Mouse (Mus musculus): ENCODE data around the gene Hmgb1. TPM values are rescaled to one million over a fixed set of nuclear protein-coding genes. Genes with fewer than 3 reads are reported as not detected.
A peak's percentile ranks its signal among the peaks of the same experiment; 100 is the strongest.

The Hmgb1 gene
- 18.9 and 21.6 TPM in 2 replicates for polyA plus RNA-seq (2012; rRNA removed)

GRCm38 (mm10) chr5:149184104-149184843 lies at the start of gene Hmgb1, which contains the start of gene Uspl1:
Gene Hmgb1 (minus strand): TSS chr5:149184489.
Gene Uspl1 (plus strand): TSS chr5:149184350.
- DNase-seq (ENCODE audit: low read depth in 1 of 2, low spot score in 2 of 2) = peak; percentile 96 to 97
- under 1% methylated on average over 58 of the region's 59 CpGs for WGBS
- peaks cover 2% of the 10 kb centered on the region; the same call in 1 of the 2 replicates for H3K4me1 ChIP-seq (ENCODE audit: control insufficient read depth, insufficient read depth, insufficient read length)
- H3K27ac ChIP-seq (ENCODE audit: insufficient read depth, low read length) = peak within 1 kb of the TSS; percentile 96
- no peaks in the 10 kb centered on the region for H3K27me3 ChIP-seq (ENCODE audit: control insufficient read depth, insufficient read depth, low read length)
- peaks cover 5% of the 10 kb centered on the region; the same call in 1 of the 2 replicates for H3K36me3 ChIP-seq (ENCODE audit: control insufficient read depth, insufficient read depth, low read length)
- H3K4me3 ChIP-seq (ENCODE audit: extremely low read depth, insufficient read depth, insufficient read length) = peak within 1 kb of the TSS; percentile 84
- TF ChIP-seq POLR2A (IDR thresholded peaks at IDR 0.05; ENCODE audit: low read depth, low read length) = peak; percentile 99
- TF ChIP-seq CTCF (IDR thresholded peaks at IDR 0.05; ENCODE audit: extremely low read depth, insufficient read depth, insufficient read length, insufficient replicate concordance) = no peak

GRCm38 (mm10) chr5:149229619-149230339 lies 45.5 kb upstream of the Hmgb1 start:
- DNase-seq (ENCODE audit: low read depth in 1 of 2, low spot score in 2 of 2) = no peak
- H3K36me3 ChIP-seq (ENCODE audit: control insufficient read depth, insufficient read depth, low read length) = no peaks in the 10 kb centered on the region
- peak overlapping the region; percentile 77; the same call in 1 of the 2 replicates for H3K4me3 ChIP-seq (ENCODE audit: extremely low read depth, insufficient read depth, insufficient read length)
- H3K27me3 ChIP-seq (ENCODE audit: control insufficient read depth, insufficient read depth, low read length) = no peaks in the 10 kb centered on the region
- no peaks in the 10 kb centered on the region; the same call in 1 of the 2 replicates for H3K4me1 ChIP-seq (ENCODE audit: control insufficient read depth, insufficient read depth, insufficient read length)
- peak overlapping the region; percentile 78 for H3K27ac ChIP-seq (ENCODE audit: insufficient read depth, low read length)
- no peak for TF ChIP-seq POLR2A (IDR thresholded peaks at IDR 0.05; ENCODE audit: low read depth, low read length)
- no peak for TF ChIP-seq CTCF (IDR thresholded peaks at IDR 0.05; ENCODE audit: extremely low read depth, insufficient read depth, insufficient read length, insufficient replicate concordance)
- 91% methylated on average over 18 of the region's 18 CpGs for WGBS

- no peak for TF ChIP-seq CTCF (IDR thresholded peaks at IDR 0.05; ENCODE audit: extremely low read depth, insufficient read depth, insufficient read length, insufficient replicate concordance)
- TF ChIP-seq POLR2A (IDR thresholded peaks at IDR 0.05; ENCODE audit: low read depth, low read length) = peak; percentile 2; the same call in 1 of the 2 replicates
- no peaks in the 10 kb centered on the region for H3K36me3 ChIP-seq (ENCODE audit: control insufficient read depth, insufficient read depth, low read length)
- WGBS = 3% methylated on average over 55 of the region's 55 CpGs
- no peaks in the 10 kb centered on the region for H3K27me3 ChIP-seq (ENCODE audit: control insufficient read depth, insufficient read depth, low read length)
- no peaks in the 10 kb centered on the region; the same call in 1 of the 2 replicates for H3K4me1 ChIP-seq (ENCODE audit: control insufficient read depth, insufficient read depth, insufficient read length)
- peak overlapping the region; percentile 77; the same call in 1 of the 2 replicates for H3K4me3 ChIP-seq (ENCODE audit: extremely low read depth, insufficient read depth, insufficient read length)
- H3K27ac ChIP-seq (ENCODE audit: insufficient read depth, low read length) = peak overlapping the region; percentile 78
- peak; percentile 84 to 95 for DNase-seq (ENCODE audit: low read depth in 1 of 2, low spot score in 2 of 2)
These were observed 44.7 kb upstream of the Hmgb1 start for GRCm38 (mm10) chr5:149228700-149229618.

- no peak for TF ChIP-seq CTCF (IDR thresholded peaks at IDR 0.05; ENCODE audit: extremely low read depth, insufficient read depth, insufficient read length, insufficient replicate concordance)
- no peak for TF ChIP-seq POLR2A (IDR thresholded peaks at IDR 0.05; ENCODE audit: low read depth, low read length)
- DNase-seq (ENCODE audit: low read depth in 1 of 2, low spot score in 2 of 2) = no peak
- WGBS = 41% methylated on average over 7 of the region's 7 CpGs
- H3K27me3 ChIP-seq (ENCODE audit: control insufficient read depth, insufficient read depth, low read length) = no peaks in the 10 kb centered on the region
- H3K4me1 ChIP-seq (ENCODE audit: control insufficient read depth, insufficient read depth, insufficient read length) = no peaks in the 10 kb centered on the region; the same call in 1 of the 2 replicates
- H3K36me3 ChIP-seq (ENCODE audit: control insufficient read depth, insufficient read depth, low read length) = no peaks in the 10 kb centered on the region
- H3K4me3 ChIP-seq (ENCODE audit: extremely low read depth, insufficient read depth, insufficient read length) = no peak overlapping the region
- no peak overlapping the region for H3K27ac ChIP-seq (ENCODE audit: insufficient read depth, low read length)
These were observed 40.4 kb upstream of the Hmgb1 start for GRCm38 (mm10) chr5:149224666-149225065.

- no peak for DNase-seq (ENCODE audit: low read depth in 1 of 2, low spot score in 2 of 2)
- no peak overlapping the region for H3K4me3 ChIP-seq (ENCODE audit: extremely low read depth, insufficient read depth, insufficient read length)
- no peak overlapping the region for H3K27ac ChIP-seq (ENCODE audit: insufficient read depth, low read length)
- no peaks in the 10 kb centered on the region for H3K27me3 ChIP-seq (ENCODE audit: control insufficient read depth, insufficient read depth, low read length)
- no peaks in the 10 kb centered on the region for H3K4me1 ChIP-seq (ENCODE audit: control insufficient read depth, insufficient read depth, insufficient read length)
- no peaks in the 10 kb centered on the region for H3K36me3 ChIP-seq (ENCODE audit: control insufficient read depth, insufficient read depth, low read length)
- 60% methylated on average over 4 of the region's 4 CpGs for WGBS
- no peak for TF ChIP-seq POLR2A (IDR thresholded peaks at IDR 0.05; ENCODE audit: low read depth, low read length)
These were observed 37.1 kb upstream of the Hmgb1 start for GRCm38 (mm10) chr5:149221355-149221754.

GRCm38 (mm10) chr5:149219493-149219892 lies 35.2 kb upstream of the Hmgb1 start:
- peaks cover 5% of the 10 kb centered on the region for H3K36me3 ChIP-seq (ENCODE audit: control insufficient read depth, insufficient read depth, low read length)
- 56% methylated on average over 3 of the region's 3 CpGs for WGBS
- H3K27me3 ChIP-seq (ENCODE audit: control insufficient read depth, insufficient read depth, low read length) = no peaks in the 10 kb centered on the region
- no peak overlapping the region for H3K4me3 ChIP-seq (ENCODE audit: extremely low read depth, insufficient read depth, insufficient read length)
- TF ChIP-seq POLR2A (IDR thresholded peaks at IDR 0.05; ENCODE audit: low read depth, low read length) (no peak), CTCF (IDR thresholded peaks at IDR 0.05; ENCODE audit: extremely low read depth, insufficient read depth, insufficient read length, insufficient replicate concordance) (no peak)
- H3K27ac ChIP-seq (ENCODE audit: insufficient read depth, low read length) = no peak overlapping the region
- no peak for DNase-seq (ENCODE audit: low read depth in 1 of 2, low spot score in 2 of 2)
- no peaks in the 10 kb centered on the region for H3K4me1 ChIP-seq (ENCODE audit: control insufficient read depth, insufficient read depth, insufficient read length)
